Mouse (Mus musculus): Measurements from ENCODE around the gene Epha1.

Epha1 gene

GRCm38 (mm10) chr6:42354076-42355019 lies 18.7 kb downstream of the Epha1 start:
- DNase-seq (ENCODE audit: low read depth, low spot score), result peak; percentile 69

- DNase-seq (ENCODE audit: low read depth, low spot score), result no peak
These were observed 19.9 kb downstream of the Epha1 start for GRCm38 (mm10) chr6:42353180-42353579.

GRCm38 (mm10) chr6:42352486-42352846 lies 20.6 kb downstream of the Epha1 start:
- no peak for DNase-seq (ENCODE audit: low read depth, low spot score)

- no peak for DNase-seq (ENCODE audit: low read depth, low spot score)
These were observed 21.1 kb downstream of the Epha1 start for GRCm38 (mm10) chr6:42351776-42352485.

- DNase-seq (ENCODE audit: low read depth, low spot score), result no peak
These were observed 21.9 kb downstream of the Epha1 start for GRCm38 (mm10) chr6:42350968-42351775.

GRCm38 (mm10) chr6:42350021-42350967 lies 22.8 kb downstream of the Epha1 start:
- DNase-seq (ENCODE audit: low read depth, low spot score), result peak; percentile 82

- DNase-seq (ENCODE audit: low read depth, low spot score), result peak; percentile 95
These were observed 23.5 kb downstream of the Epha1 start, which contains the start of gene Zyx for GRCm38 (mm10) chr6:42349426-42350020. Zyx (plus strand) TSS chr6:42349630.

- DNase-seq (ENCODE audit: low read depth, low spot score), result peak; percentile 67
These were observed 24.1 kb downstream of the Epha1 start for GRCm38 (mm10) chr6:42349006-42349425.

- no peak for DNase-seq (ENCODE audit: low read depth, low spot score)
These were observed 24.6 kb downstream of the Epha1 start for GRCm38 (mm10) chr6:42348281-42349005.

- no peak for DNase-seq (ENCODE audit: low read depth, low spot score)
These were observed 28.8 kb downstream of the Epha1 start for GRCm38 (mm10) chr6:42344255-42344654.

- DNase-seq (ENCODE audit: low read depth, low spot score), result no peak
These were observed 29.5 kb downstream of the Epha1 start for GRCm38 (mm10) chr6:42343361-42344120.

GRCm38 (mm10) chr6:42342171-42342570 lies 30.9 kb downstream of the Epha1 start:
- no peak for DNase-seq (ENCODE audit: low read depth, low spot score)

GRCm38 (mm10) chr6:42339981-42340380 lies 33.1 kb downstream of the Epha1 start:
- no peak for DNase-seq (ENCODE audit: low read depth, low spot score)

- no peak for DNase-seq (ENCODE audit: low read depth, low spot score)
These were observed 33.9 kb downstream of the Epha1 start for GRCm38 (mm10) chr6:42339189-42339588.

GRCm38 (mm10) chr6:42330946-42331345 lies 42.1 kb downstream of the Epha1 start:
- DNase-seq (ENCODE audit: low read depth, low spot score), result no peak

- no peak for DNase-seq (ENCODE audit: low read depth, low spot score)
These were observed 42.9 kb downstream of the Epha1 start for GRCm38 (mm10) chr6:42330216-42330615.

GRCm38 (mm10) chr6:42328757-42329156 lies 44.3 kb downstream of the Epha1 start:
- no peak for DNase-seq (ENCODE audit: low read depth, low spot score)

- no peak for DNase-seq (ENCODE audit: low read depth, low spot score)
These were observed 46.6 kb downstream of the Epha1 start for GRCm38 (mm10) chr6:42326509-42326908.

GRCm38 (mm10) chr6:42325268-42325609 lies 47.8 kb downstream of the Epha1 start:
- DNase-seq (ENCODE audit: low read depth, low spot score), result peak; percentile 60
